Mouse (Mus musculus) G1E-ER4 (cell line): Measurements from ENCODE around the gene Cryga. TPM values are rescaled to one million over a fixed set of nuclear protein-coding genes. Genes with fewer than 3 reads are reported as not detected.
"Not testable (repeated sequence)": the region's sequence is repeated elsewhere in the genome, so short reads cannot be mapped to it uniquely, and the experiment has no call there.

Experiments
- GATA1 ChIP-seq: IDR thresholded peaks from one replicate; pipeline ENCODE4 v1.8.0; 2012; ENCODE audit warnings: low read length, inconsistent platforms
- polyA plus RNA-seq: library from polyadenylated mRNA; stranded (reverse); fragments of >175 nt; gene quantifications from 2 replicates; pipeline ENCODE4 v1.2.3, GENCODE M21; 2012

Gene Cryga
- polyA plus RNA-seq, 1 experiment, result not detected

- TF ChIP-seq GATA1, result no peak
Observed at GRCm38 (mm10) chr1:65112031-65112806, 9.0 kb upstream of the Cryga start.

GRCm38 (mm10) chr1:65109756-65110435 is 6.7 kb upstream of the Cryga start:
- TF ChIP-seq GATA1, result no peak

- no peak for TF ChIP-seq GATA1
Observed at GRCm38 (mm10) chr1:65109196-65109595, 6.0 kb upstream of the Cryga start.

DNA sequence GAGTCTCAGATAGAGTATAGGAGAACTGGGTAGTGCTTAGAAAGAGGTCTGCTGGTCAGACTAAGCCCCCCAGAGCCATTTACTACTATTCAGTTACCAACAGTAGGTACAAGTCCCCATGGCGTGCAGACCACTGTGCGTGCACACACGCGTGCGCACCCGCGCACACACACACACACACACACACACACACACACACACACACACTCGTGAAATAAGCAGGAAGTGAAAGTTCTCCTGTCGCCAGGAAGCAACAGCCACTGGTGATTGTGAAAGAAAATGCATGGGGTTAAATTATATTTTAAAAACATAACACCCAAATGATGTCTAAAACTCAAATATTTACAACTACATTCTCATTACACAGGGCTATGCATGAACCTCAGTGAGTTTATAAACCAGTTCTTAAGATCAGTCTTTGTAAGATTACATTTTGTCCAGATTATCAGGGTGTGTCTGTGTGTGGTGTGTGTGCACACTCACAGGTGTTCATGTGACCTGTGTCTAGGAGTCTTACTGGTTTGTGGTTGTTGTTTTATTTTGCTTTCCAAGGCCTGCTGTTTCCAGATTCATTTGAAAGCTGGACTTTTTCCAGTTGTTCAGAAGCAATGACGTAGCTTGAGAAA is 4.6 kb upstream of the Cryga start:
- no peak for TF ChIP-seq GATA1

DNA sequence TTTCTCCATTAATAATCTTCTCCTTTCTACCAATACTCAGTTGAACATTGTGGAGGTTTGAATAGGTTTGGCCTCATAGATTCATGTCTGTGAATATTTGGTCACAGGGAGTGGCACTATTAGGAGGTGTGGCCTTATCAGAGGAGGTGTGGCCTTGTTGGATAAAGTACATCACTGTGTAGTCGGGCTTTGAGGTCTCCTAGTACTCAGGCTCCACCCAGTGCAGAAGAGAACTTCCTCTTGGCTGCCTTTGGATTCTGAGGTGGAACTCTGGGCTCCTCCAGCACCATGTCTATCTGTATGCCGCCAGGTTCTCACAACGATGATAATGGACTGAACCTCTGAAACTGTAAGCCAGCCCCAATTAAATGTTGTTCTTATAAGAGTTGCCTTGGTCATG is 6.2 kb downstream of the Cryga start:
- no peak for TF ChIP-seq GATA1

- no peak for TF ChIP-seq GATA1
Observed at GRCm38 (mm10) chr1:65091566-65091965, 11.6 kb downstream of the Cryga start.

- TF ChIP-seq GATA1, result no peak
Observed at GRCm38 (mm10) chr1:65090370-65090769, 12.8 kb downstream of the Cryga start.

DNA sequence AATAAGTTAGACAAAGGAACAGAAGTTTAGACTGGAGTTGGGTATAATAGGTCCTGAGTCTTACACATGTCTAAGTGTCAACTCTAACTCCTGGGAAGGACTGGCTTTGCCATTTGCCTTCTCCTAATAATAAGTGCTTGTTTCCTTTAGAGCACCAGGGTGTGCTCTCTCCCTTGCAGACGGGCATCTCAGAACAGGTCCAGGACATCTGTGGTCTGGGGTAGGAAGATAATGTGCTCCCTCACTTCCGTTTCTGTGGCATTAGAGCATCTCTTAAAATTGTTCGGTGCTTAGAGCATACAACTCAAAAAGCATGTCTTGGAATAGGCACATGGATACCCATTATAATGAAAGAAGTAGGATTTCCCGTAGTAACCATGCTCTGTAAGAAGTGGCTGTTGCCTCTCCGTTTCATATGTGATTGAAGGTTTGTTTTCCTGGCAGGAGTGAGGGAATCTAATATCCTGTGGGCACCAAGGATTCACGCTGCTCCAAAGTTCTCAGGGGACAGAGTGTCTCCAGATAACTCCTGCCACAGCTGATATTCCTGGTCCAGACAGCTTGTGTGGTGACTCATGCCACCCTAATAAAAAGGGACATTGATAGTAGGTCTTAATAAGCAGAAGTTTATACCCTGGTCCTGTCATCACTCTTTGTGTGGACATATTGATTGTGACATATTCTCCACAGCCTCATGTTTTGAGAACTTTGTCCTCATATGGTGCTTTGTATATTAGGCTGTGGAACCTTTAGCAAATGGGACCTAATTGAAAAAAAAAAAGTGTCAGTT is 14.4 kb downstream of the Cryga start:
- no peak for TF ChIP-seq GATA1

GRCm38 (mm10) chr1:65082188-65082587 is 21.0 kb downstream of the Cryga start, which contains the start of gene Crygb:
Gene Crygb, minus strand, starts transcription at chr1:65082288.
- no peak for TF ChIP-seq GATA1

DNA sequence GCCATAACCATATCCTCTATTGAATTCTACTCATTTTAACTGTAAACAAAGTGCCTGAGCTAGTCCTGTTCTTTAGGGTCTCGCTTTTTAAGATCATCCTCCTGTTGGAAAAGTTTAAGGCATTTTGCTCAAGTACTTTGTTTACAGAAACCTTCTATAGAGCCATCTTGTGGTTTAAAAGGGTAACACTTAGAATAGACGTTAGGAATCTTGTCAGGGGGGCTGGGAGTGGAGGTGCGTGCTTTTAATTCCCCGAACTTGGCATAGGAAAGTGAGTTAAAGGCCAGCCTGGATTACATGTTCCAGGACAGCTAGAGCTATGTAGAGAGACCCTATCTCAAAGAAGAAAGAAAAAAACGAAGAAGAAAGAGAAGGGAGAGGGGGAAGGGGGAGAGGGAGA is 27.6 kb downstream of the Cryga start:
- no peak for TF ChIP-seq GATA1

GRCm38 (mm10) chr1:65073589-65073988 is 29.6 kb downstream of the Cryga start, which contains the start of gene Crygc:
Gene Crygc, minus strand, starts transcription at chr1:65073689.
- no peak for TF ChIP-seq GATA1

DNA sequence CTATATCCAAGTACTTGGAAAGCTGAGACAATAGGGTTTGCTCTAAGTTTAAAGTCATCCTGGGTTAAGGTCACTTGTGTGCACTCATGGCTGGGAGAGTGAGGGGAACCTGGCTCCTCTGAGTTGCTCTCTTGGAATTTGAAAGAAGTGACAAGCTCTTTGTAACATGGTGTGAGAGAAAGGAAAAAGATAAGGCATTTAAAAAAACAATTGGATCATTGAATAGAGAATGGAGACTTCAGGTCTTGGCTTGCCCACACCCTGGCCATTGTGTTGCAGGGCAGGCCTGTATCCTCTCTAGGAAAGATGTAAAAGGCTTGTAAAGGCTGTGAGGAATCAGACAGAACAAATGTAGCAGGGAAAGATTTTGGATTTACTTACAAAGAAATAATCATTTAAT is 35.3 kb downstream of the Cryga start:
- no peak for TF ChIP-seq GATA1

- no peak for TF ChIP-seq GATA1
Observed at GRCm38 (mm10) chr1:65064201-65064600, 39.0 kb downstream of the Cryga start.

DNA sequence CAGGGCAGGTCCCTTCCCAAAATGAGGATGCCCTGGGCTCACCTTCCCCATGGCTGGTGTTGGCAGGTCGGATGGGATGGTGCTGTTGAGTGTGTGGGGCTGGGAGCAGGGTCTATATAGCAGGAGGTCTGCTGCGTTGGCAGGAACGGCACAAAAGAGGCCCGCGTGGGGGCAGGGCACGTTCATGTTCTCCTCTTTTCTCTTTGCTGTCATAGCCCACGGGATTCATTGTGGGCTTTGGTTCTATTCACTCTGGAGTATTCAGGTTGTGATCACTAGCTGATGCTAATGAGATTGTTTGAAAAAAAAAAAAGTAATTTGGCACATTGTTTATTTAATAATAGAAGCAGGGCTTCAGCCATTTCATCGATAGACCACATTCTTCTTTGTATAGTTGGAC is 39.8 kb downstream of the Cryga start, which contains the start of gene Crygd:
Gene Crygd (minus strand): TSS at position 101 of the 400 bp plus-strand sequence.
- TF ChIP-seq GATA1, result no peak

DNA sequence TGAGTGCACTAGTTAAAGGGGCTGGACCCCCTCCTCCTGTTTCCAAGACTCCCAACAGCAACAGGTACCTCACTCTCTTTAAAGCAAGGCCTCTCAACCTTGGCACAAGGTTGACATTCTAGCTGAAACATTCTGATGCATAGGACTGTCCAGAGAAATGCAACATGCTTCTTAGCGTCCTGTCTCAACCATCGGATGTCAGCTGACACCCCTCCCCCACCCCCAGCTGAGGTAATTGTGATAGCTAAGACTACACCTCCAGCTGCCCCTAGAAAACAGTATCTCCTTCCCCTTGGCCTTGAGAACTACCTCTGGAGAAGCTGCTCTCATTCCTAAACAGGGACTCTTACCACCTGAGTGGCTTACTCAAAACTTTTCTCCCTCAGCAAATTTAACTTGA is 51.0 kb downstream of the Cryga start:
- TF ChIP-seq GATA1, result no peak

GRCm38 (mm10) chr1:65051696-65052095 is 51.5 kb downstream of the Cryga start:
- no peak for TF ChIP-seq GATA1

DNA sequence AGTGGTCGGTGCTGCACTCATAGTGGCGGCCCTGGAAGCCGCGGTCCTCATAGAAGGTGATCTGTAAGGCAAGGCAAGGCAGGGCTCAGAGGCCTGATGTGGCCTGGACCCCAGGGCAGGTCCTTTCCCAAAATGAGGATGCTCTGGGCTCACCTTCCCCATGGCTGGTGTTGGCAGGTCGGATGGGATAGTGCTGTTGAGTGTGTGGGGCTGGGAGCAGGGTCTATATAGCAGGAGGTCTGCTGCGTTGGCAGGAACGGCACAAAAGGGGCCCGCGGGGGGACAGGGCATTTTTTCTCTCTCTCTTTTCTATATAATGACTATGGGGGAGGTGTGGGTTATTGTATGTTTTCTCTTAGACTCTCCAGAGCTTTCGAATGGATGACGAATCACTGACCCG is 52.2 kb downstream of the Cryga start, which contains the start of gene Cryge:
Gene Cryge (minus strand): TSS at position 198 of the 400 bp plus-strand sequence.
- TF ChIP-seq GATA1, result not testable (repeated sequence)

Other genes starting within 250 kb of the Cryga start
- gene Plekhm3, start 146.5 kb downstream of the Cryga start, polyA plus RNA-seq, result 1.8 and 2.0 TPM in 2 replicates
- gene Akr1cl, start 70.6 kb downstream of the Cryga start, polyA plus RNA-seq, result not detected in 2 replicates
- gene Cryge, start 52.2 kb downstream of the Cryga start, polyA plus RNA-seq, result not detected in 2 replicates
- gene Crygd, start 39.9 kb downstream of the Cryga start, polyA plus RNA-seq, result not detected in 2 replicates
- gene Crygc, start 29.7 kb downstream of the Cryga start, polyA plus RNA-seq, result not detected in 2 replicates
- not detected in 2 replicates for gene Crygb, start 21.1 kb downstream of the Cryga start, polyA plus RNA-seq
- not detected in 2 replicates for gene Gm28845, start 16.2 kb upstream of the Cryga start, polyA plus RNA-seq
- not detected in 2 replicates for gene D630023F18Rik, start 19.8 kb upstream of the Cryga start, polyA plus RNA-seq
- 1.1 and 1.2 TPM in 2 replicates for gene Idh1, start 83.1 kb upstream of the Cryga start, polyA plus RNA-seq
- 60.9 and 88.3 TPM in 2 replicates for gene Pikfyve, start 83.3 kb upstream of the Cryga start, polyA plus RNA-seq
- not detected in 2 replicates for gene Pth2r, start 178.7 kb upstream of the Cryga start, polyA plus RNA-seq